Mouse (Mus musculus): ENCODE measurements at regions not wholly inside any gene's neighbourhood (a gene's known extent, or its start where the extent isn't known, plus 50 kb on each side); places are given as distances from the start of the nearest gene placed in this dataset.

- Histone ChIP-seq H3K27me3 (ENCODE audit: control insufficient read depth, insufficient read depth, low read length) (no peaks in the 10 kb centered on the region), H3K4me2 (ENCODE audit: low read depth, severe bottlenecking) (no peak overlapping the region), H3K9ac (ENCODE audit: low read length) (no peak overlapping the region), H3K4me1 (ENCODE audit: control insufficient read depth, insufficient read depth, low read length) (no peaks in the 10 kb centered on the region), H3K36me3 (ENCODE audit: control insufficient read depth, insufficient read depth, low read length) (no peaks in the 10 kb centered on the region), H3K9me3 (ENCODE audit: control insufficient read depth, low read length) (no peaks in the 10 kb centered on the region), H3K4me3 (ENCODE audit: low read depth, low read length) (no peak overlapping the region), H3K27ac (replicated peaks; ENCODE audit: low read depth, low read length) (no peak overlapping the region)
- 93% methylated on average over 2 of the region's 2 CpGs for WGBS
- DNase-seq (ENCODE audit: low spot score), result no peak
- ATAC-seq (ENCODE audit: insufficient number of reproducible peaks, low FRiP score, low TSS enrichment, low read depth), result no peak
Observed at GRCm38 (mm10) chr3:78863005-78863404, 423.3 kb downstream of the Rapgef2 start.

GRCm38 (mm10) chr3:78846617-78847318 lies 439.5 kb downstream of the Rapgef2 start:
- ATAC-seq (ENCODE audit: insufficient number of reproducible peaks, low FRiP score, low TSS enrichment, low read depth) (no peak), DNase-seq (ENCODE audit: low spot score) (no peak)
- no peak overlapping the region for H3K4me2 ChIP-seq (ENCODE audit: low read depth, severe bottlenecking)
- no peaks in the 10 kb centered on the region for H3K27me3 ChIP-seq (ENCODE audit: control insufficient read depth, insufficient read depth, low read length)
- no peaks in the 10 kb centered on the region for H3K36me3 ChIP-seq (ENCODE audit: control insufficient read depth, insufficient read depth, low read length)
- no peak overlapping the region for H3K27ac ChIP-seq (replicated peaks; ENCODE audit: low read depth, low read length)
- no peaks in the 10 kb centered on the region for H3K9me3 ChIP-seq (ENCODE audit: control insufficient read depth, low read length)
- no peaks in the 10 kb centered on the region for H3K4me1 ChIP-seq (ENCODE audit: control insufficient read depth, insufficient read depth, low read length)
- 77% methylated on average over 7 of the region's 8 CpGs for WGBS
- H3K9ac ChIP-seq (ENCODE audit: low read length), result no peak overlapping the region
- no peak overlapping the region for H3K4me3 ChIP-seq (ENCODE audit: low read depth, low read length)

- Histone ChIP-seq H3K9me3 (ENCODE audit: control insufficient read depth, low read length) (no peaks in the 10 kb centered on the region), H3K36me3 (ENCODE audit: control insufficient read depth, insufficient read depth, low read length) (no peaks in the 10 kb centered on the region), H3K27ac (replicated peaks; ENCODE audit: low read depth, low read length) (no peak overlapping the region), H3K4me1 (ENCODE audit: control insufficient read depth, insufficient read depth, low read length) (no peaks in the 10 kb centered on the region), H3K4me2 (ENCODE audit: low read depth, severe bottlenecking) (no peak overlapping the region), H3K4me3 (ENCODE audit: low read depth, low read length) (no peak overlapping the region), H3K9ac (ENCODE audit: low read length) (no peak overlapping the region), H3K27me3 (ENCODE audit: control insufficient read depth, insufficient read depth, low read length) (no peaks in the 10 kb centered on the region)
- DNase-seq (ENCODE audit: low spot score) (no peak), ATAC-seq (ENCODE audit: insufficient number of reproducible peaks, low FRiP score, low TSS enrichment, low read depth) (no peak)
- WGBS, result 83% methylated on average over 4 of the region's 4 CpGs
Observed at GRCm38 (mm10) chr3:78841173-78841572, 445.1 kb downstream of the Rapgef2 start.

GRCm38 (mm10) chr3:78836824-78837223 lies 449.5 kb downstream of the Rapgef2 start:
- Histone ChIP-seq H3K27ac (replicated peaks; ENCODE audit: low read depth, low read length) (no peak overlapping the region), H3K4me2 (ENCODE audit: low read depth, severe bottlenecking) (no peak overlapping the region), H3K9me3 (ENCODE audit: control insufficient read depth, low read length) (no peaks in the 10 kb centered on the region), H3K9ac (ENCODE audit: low read length) (no peak overlapping the region), H3K4me1 (ENCODE audit: control insufficient read depth, insufficient read depth, low read length) (no peaks in the 10 kb centered on the region), H3K4me3 (ENCODE audit: low read depth, low read length) (no peak overlapping the region), H3K36me3 (ENCODE audit: control insufficient read depth, insufficient read depth, low read length) (no peaks in the 10 kb centered on the region), H3K27me3 (ENCODE audit: control insufficient read depth, insufficient read depth, low read length) (no peaks in the 10 kb centered on the region)
- no peak for ATAC-seq (ENCODE audit: insufficient number of reproducible peaks, low FRiP score, low TSS enrichment, low read depth)
- 84% methylated on average over 5 of the region's 5 CpGs for WGBS
- DNase-seq (ENCODE audit: low spot score), result no peak

GRCm38 (mm10) chr3:78825505-78825904 lies 460.8 kb downstream of the Rapgef2 start:
- no peaks in the 10 kb centered on the region for H3K27me3 ChIP-seq (ENCODE audit: control insufficient read depth, insufficient read depth, low read length)
- no peak overlapping the region for H3K4me3 ChIP-seq (ENCODE audit: low read depth, low read length)
- WGBS, result 53% methylated on average over 2 of the region's 2 CpGs
- no peaks in the 10 kb centered on the region for H3K9me3 ChIP-seq (ENCODE audit: control insufficient read depth, low read length)
- no peak overlapping the region for H3K9ac ChIP-seq (ENCODE audit: low read length)
- peak; percentile 60 for DNase-seq (ENCODE audit: low spot score)
- ATAC-seq (ENCODE audit: insufficient number of reproducible peaks, low FRiP score, low TSS enrichment, low read depth), result no peak
- no peak overlapping the region for H3K27ac ChIP-seq (replicated peaks; ENCODE audit: low read depth, low read length)
- H3K4me2 ChIP-seq (ENCODE audit: low read depth, severe bottlenecking), result no peak overlapping the region
- no peaks in the 10 kb centered on the region for H3K36me3 ChIP-seq (ENCODE audit: control insufficient read depth, insufficient read depth, low read length)
- H3K4me1 ChIP-seq (ENCODE audit: control insufficient read depth, insufficient read depth, low read length), result no peaks in the 10 kb centered on the region

- H3K27ac ChIP-seq (replicated peaks; ENCODE audit: low read depth, low read length), result no peak overlapping the region
- 80% methylated on average over 3 of the region's 3 CpGs for whole genome bisulfite sequencing
- no peak for DNase-seq (ENCODE audit: low spot score)
- no peak overlapping the region for H3K4me3 ChIP-seq (ENCODE audit: low read depth, low read length)
- no peak for ATAC-seq (ENCODE audit: insufficient number of reproducible peaks, low FRiP score, low TSS enrichment, low read depth)
- no peaks in the 10 kb centered on the region for H3K27me3 ChIP-seq (ENCODE audit: control insufficient read depth, insufficient read depth, low read length)
- H3K36me3 ChIP-seq (ENCODE audit: control insufficient read depth, insufficient read depth, low read length), result no peaks in the 10 kb centered on the region
- no peaks in the 10 kb centered on the region for H3K9me3 ChIP-seq (ENCODE audit: control insufficient read depth, low read length)
- H3K4me1 ChIP-seq (ENCODE audit: control insufficient read depth, insufficient read depth, low read length), result no peaks in the 10 kb centered on the region
- H3K9ac ChIP-seq (ENCODE audit: low read length), result no peak overlapping the region
- H3K4me2 ChIP-seq (ENCODE audit: low read depth, severe bottlenecking), result no peak overlapping the region
Observed at GRCm38 (mm10) chr3:78812425-78812824, 473.9 kb downstream of the Rapgef2 start.

GRCm38 (mm10) chr3:78810431-78811152 lies 475.7 kb downstream of the Rapgef2 start:
- 71% methylated on average over 5 of the region's 5 CpGs for WGBS

GRCm38 (mm10) chr3:78803176-78803575 lies 483.1 kb downstream of the Rapgef2 start:
- H3K4me2 ChIP-seq (ENCODE audit: low read depth, severe bottlenecking), result no peak overlapping the region
- H3K9me3 ChIP-seq (ENCODE audit: control insufficient read depth, low read length), result no peaks in the 10 kb centered on the region
- no peak for ATAC-seq (ENCODE audit: insufficient number of reproducible peaks, low FRiP score, low TSS enrichment, low read depth)
- no peak overlapping the region for H3K27ac ChIP-seq (replicated peaks; ENCODE audit: low read depth, low read length)
- no peaks in the 10 kb centered on the region for H3K4me1 ChIP-seq (ENCODE audit: control insufficient read depth, insufficient read depth, low read length)
- 88% methylated on average over 2 of the region's 2 CpGs for WGBS
- H3K27me3 ChIP-seq (ENCODE audit: control insufficient read depth, insufficient read depth, low read length), result no peaks in the 10 kb centered on the region
- DNase-seq (ENCODE audit: low spot score), result no peak
- H3K9ac ChIP-seq (ENCODE audit: low read length), result no peak overlapping the region
- no peaks in the 10 kb centered on the region for H3K36me3 ChIP-seq (ENCODE audit: control insufficient read depth, insufficient read depth, low read length)
- no peak overlapping the region for H3K4me3 ChIP-seq (ENCODE audit: low read depth, low read length)

More at GRCm38 (mm10) chr3:78810431-78811152, 475.7 kb downstream of the Rapgef2 start:
- H3K4me1 ChIP-seq (ENCODE audit: control insufficient read depth, insufficient read depth, low read length), result no peaks in the 10 kb centered on the region
- no peak overlapping the region for H3K4me3 ChIP-seq (ENCODE audit: low read depth, low read length)
- DNase-seq (ENCODE audit: low spot score) (no peak), ATAC-seq (ENCODE audit: insufficient number of reproducible peaks, low FRiP score, low TSS enrichment, low read depth) (no peak)
- no peaks in the 10 kb centered on the region for H3K9me3 ChIP-seq (ENCODE audit: control insufficient read depth, low read length)
- H3K9ac ChIP-seq (ENCODE audit: low read length), result no peak overlapping the region
- no peak overlapping the region for H3K27ac ChIP-seq (replicated peaks; ENCODE audit: low read depth, low read length)
- no peak overlapping the region for H3K4me2 ChIP-seq (ENCODE audit: low read depth, severe bottlenecking)
- no peaks in the 10 kb centered on the region for H3K36me3 ChIP-seq (ENCODE audit: control insufficient read depth, insufficient read depth, low read length)
- H3K27me3 ChIP-seq (ENCODE audit: control insufficient read depth, insufficient read depth, low read length), result no peaks in the 10 kb centered on the region
